Mouse (Mus musculus): Measurements from ENCODE around the gene Nphs1. TPM values are rescaled to one million over a fixed set of nuclear protein-coding genes. Genes with fewer than 3 reads are reported as not detected.

Nphs1 gene
- polyA plus RNA-seq, 1 experiment from 2014 or later, result 0.24 TPM

GRCm38 (mm10) chr7:30444971-30445751, 13.0 kb upstream of the Nphs1 start, which contains the start of gene Aplp1:
Aplp1 (minus strand) TSS chr7:30445535.
- DNase-seq (ENCODE audit: low spot score) (peak; percentile 87), ATAC-seq (replicated peaks; ENCODE audit: low FRiP score) (peak; percentile 82)
- Histone ChIP-seq H3K4me2 (ENCODE audit: low read depth, low read length, severe bottlenecking) (peak within 1 kb of the TSS; percentile 79), H3K9ac (ENCODE audit: low read length) (peak within 1 kb of the TSS; percentile 74), H3K4me3 (ENCODE audit: low read depth, low read length) (peak within 1 kb of the TSS; percentile 75), H3K9me3 (ENCODE audit: control insufficient read depth, low read length) (no peaks in the 10 kb centered on the region), H3K4me1 (replicated peaks; ENCODE audit: control insufficient read depth, insufficient read depth, low read length) (peaks cover 5% of the 10 kb centered on the region), H3K27me3 (ENCODE audit: control insufficient read depth, insufficient read depth, low read length) (no peaks in the 10 kb centered on the region), H3K36me3 (ENCODE audit: control insufficient read depth, insufficient read depth, low read length) (no peaks in the 10 kb centered on the region), H3K27ac (ENCODE audit: low read depth, low read length) (peak within 1 kb of the TSS; percentile 75)
- under 1% methylated on average over 69 of the region's 72 CpGs for WGBS

GRCm38 (mm10) chr7:30450241-30450640, 7.9 kb upstream of the Nphs1 start:
- H3K9me3 ChIP-seq (ENCODE audit: control insufficient read depth, low read length), result no peaks in the 10 kb centered on the region
- no peak overlapping the region for H3K9ac ChIP-seq (ENCODE audit: low read length)
- no peak for DNase-seq (ENCODE audit: low spot score)
- WGBS, result 70% methylated on average over 7 of the region's 7 CpGs
- H3K4me1 ChIP-seq (replicated peaks; ENCODE audit: control insufficient read depth, insufficient read depth, low read length), result 0 out of 2 replicates have a peak, but pooled peaks cover 3% of the 10 kb centered on the region
- H3K27me3 ChIP-seq (ENCODE audit: control insufficient read depth, insufficient read depth, low read length), result peaks cover 29% of the 10 kb centered on the region
- H3K4me3 ChIP-seq (ENCODE audit: low read depth, low read length), result no peak overlapping the region
- no peak overlapping the region for H3K4me2 ChIP-seq (ENCODE audit: low read depth, low read length, severe bottlenecking)
- ATAC-seq (replicated peaks; ENCODE audit: low FRiP score), result no peak
- no peaks in the 10 kb centered on the region for H3K36me3 ChIP-seq (ENCODE audit: control insufficient read depth, insufficient read depth, low read length)
- H3K27ac ChIP-seq (ENCODE audit: low read depth, low read length), result no peak overlapping the region

- no peak overlapping the region for H3K27ac ChIP-seq (ENCODE audit: low read depth, low read length)
- DNase-seq (ENCODE audit: low spot score) (no peak), ATAC-seq (replicated peaks; ENCODE audit: low FRiP score) (no peak)
- no peak overlapping the region for H3K9ac ChIP-seq (ENCODE audit: low read length)
- no peak overlapping the region for H3K4me2 ChIP-seq (ENCODE audit: low read depth, low read length, severe bottlenecking)
- H3K4me1 ChIP-seq (replicated peaks; ENCODE audit: control insufficient read depth, insufficient read depth, low read length), result peaks cover 14% of the 10 kb centered on the region
- no peak overlapping the region for H3K4me3 ChIP-seq (ENCODE audit: low read depth, low read length)
- H3K36me3 ChIP-seq (ENCODE audit: control insufficient read depth, insufficient read depth, low read length), result no peaks in the 10 kb centered on the region
- peaks cover 59% of the 10 kb centered on the region for H3K27me3 ChIP-seq (ENCODE audit: control insufficient read depth, insufficient read depth, low read length)
- no peaks in the 10 kb centered on the region for H3K9me3 ChIP-seq (ENCODE audit: control insufficient read depth, low read length)
- 15% methylated on average over 25 of the region's 25 CpGs for WGBS
These were observed 4.8 kb upstream of the Nphs1 start for GRCm38 (mm10) chr7:30453327-30453726.

GRCm38 (mm10) chr7:30453766-30454165, 4.3 kb upstream of the Nphs1 start:
- Histone ChIP-seq H3K27me3 (ENCODE audit: control insufficient read depth, insufficient read depth, low read length) (peaks cover 63% of the 10 kb centered on the region), H3K9me3 (ENCODE audit: control insufficient read depth, low read length) (no peaks in the 10 kb centered on the region), H3K4me3 (ENCODE audit: low read depth, low read length) (no peak overlapping the region), H3K4me2 (ENCODE audit: low read depth, low read length, severe bottlenecking) (no peak overlapping the region), H3K9ac (ENCODE audit: low read length) (no peak overlapping the region), H3K4me1 (replicated peaks; ENCODE audit: control insufficient read depth, insufficient read depth, low read length) (peaks cover 14% of the 10 kb centered on the region), H3K36me3 (ENCODE audit: control insufficient read depth, insufficient read depth, low read length) (no peaks in the 10 kb centered on the region), H3K27ac (ENCODE audit: low read depth, low read length) (no peak overlapping the region)
- no peak for DNase-seq (ENCODE audit: low spot score)
- no peak for ATAC-seq (replicated peaks; ENCODE audit: low FRiP score)
- 2% methylated on average over 25 of the region's 25 CpGs for WGBS

GRCm38 (mm10) chr7:30454259-30454658, 3.9 kb upstream of the Nphs1 start:
- no peak overlapping the region for H3K4me2 ChIP-seq (ENCODE audit: low read depth, low read length, severe bottlenecking)
- no peak overlapping the region for H3K27ac ChIP-seq (ENCODE audit: low read depth, low read length)
- 6% methylated on average over 6 of the region's 6 CpGs for WGBS
- H3K4me1 ChIP-seq (replicated peaks; ENCODE audit: control insufficient read depth, insufficient read depth, low read length), result peaks cover 14% of the 10 kb centered on the region
- no peak overlapping the region for H3K4me3 ChIP-seq (ENCODE audit: low read depth, low read length)
- peaks cover 67% of the 10 kb centered on the region for H3K27me3 ChIP-seq (ENCODE audit: control insufficient read depth, insufficient read depth, low read length)
- DNase-seq (ENCODE audit: low spot score), result no peak
- no peak overlapping the region for H3K9ac ChIP-seq (ENCODE audit: low read length)
- H3K9me3 ChIP-seq (ENCODE audit: control insufficient read depth, low read length), result no peaks in the 10 kb centered on the region
- no peak for ATAC-seq (replicated peaks; ENCODE audit: low FRiP score)
- no peaks in the 10 kb centered on the region for H3K36me3 ChIP-seq (ENCODE audit: control insufficient read depth, insufficient read depth, low read length)

GRCm38 (mm10) chr7:30456487-30456886, 1.6 kb upstream of the Nphs1 start:
- H3K4me1 ChIP-seq (replicated peaks; ENCODE audit: control insufficient read depth, insufficient read depth, low read length), result peaks cover 14% of the 10 kb centered on the region
- DNase-seq (ENCODE audit: low spot score) (no peak), ATAC-seq (replicated peaks; ENCODE audit: low FRiP score) (no peak)
- H3K27ac ChIP-seq (ENCODE audit: low read depth, low read length), result no peak overlapping the region
- H3K9me3 ChIP-seq (ENCODE audit: control insufficient read depth, low read length), result no peaks in the 10 kb centered on the region
- H3K27me3 ChIP-seq (ENCODE audit: control insufficient read depth, insufficient read depth, low read length), result peaks cover 84% of the 10 kb centered on the region
- H3K9ac ChIP-seq (ENCODE audit: low read length), result peak overlapping the region; percentile 27; the same call in 1 of the 2 replicates
- WGBS, result under 1% methylated on average over 9 of the region's 9 CpGs
- H3K36me3 ChIP-seq (ENCODE audit: control insufficient read depth, insufficient read depth, low read length), result no peaks in the 10 kb centered on the region
- H3K4me2 ChIP-seq (ENCODE audit: low read depth, low read length, severe bottlenecking), result peak overlapping the region; percentile 38
- peak overlapping the region; percentile 23 for H3K4me3 ChIP-seq (ENCODE audit: low read depth, low read length)

GRCm38 (mm10) chr7:30456911-30457628, 1.0 kb upstream of the Nphs1 start:
- WGBS, result under 1% methylated on average over 31 of the region's 31 CpGs
- 0 out of 2 replicates have a peak, but pooled peaks have one; percentile 6 for ATAC-seq (replicated peaks; ENCODE audit: low FRiP score)
- no peak overlapping the region for H3K27ac ChIP-seq (ENCODE audit: low read depth, low read length)
- H3K9me3 ChIP-seq (ENCODE audit: control insufficient read depth, low read length), result no peaks in the 10 kb centered on the region
- H3K36me3 ChIP-seq (ENCODE audit: control insufficient read depth, insufficient read depth, low read length), result no peaks in the 10 kb centered on the region
- H3K4me3 ChIP-seq (ENCODE audit: low read depth, low read length), result peak overlapping the region; percentile 23
- peak overlapping the region; percentile 38 for H3K4me2 ChIP-seq (ENCODE audit: low read depth, low read length, severe bottlenecking)
- H3K27me3 ChIP-seq (ENCODE audit: control insufficient read depth, insufficient read depth, low read length), result peaks cover 87% of the 10 kb centered on the region
- no peak for DNase-seq (ENCODE audit: low spot score)
- peak overlapping the region; percentile 31; the same call in 1 of the 2 replicates for H3K9ac ChIP-seq (ENCODE audit: low read length)
- H3K4me1 ChIP-seq (replicated peaks; ENCODE audit: control insufficient read depth, insufficient read depth, low read length), result peaks cover 14% of the 10 kb centered on the region

GRCm38 (mm10) chr7:30459484-30459883, 1.4 kb downstream of the Nphs1 start:
- ATAC-seq (replicated peaks; ENCODE audit: low FRiP score) (no peak), DNase-seq (ENCODE audit: low spot score) (no peak)
- Histone ChIP-seq H3K27me3 (ENCODE audit: control insufficient read depth, insufficient read depth, low read length) (peaks cover 78% of the 10 kb centered on the region), H3K36me3 (ENCODE audit: control insufficient read depth, insufficient read depth, low read length) (no peaks in the 10 kb centered on the region), H3K9me3 (ENCODE audit: control insufficient read depth, low read length) (no peaks in the 10 kb centered on the region), H3K9ac (ENCODE audit: low read length) (no peak overlapping the region), H3K4me3 (ENCODE audit: low read depth, low read length) (no peak overlapping the region), H3K27ac (ENCODE audit: low read depth, low read length) (no peak overlapping the region), H3K4me2 (ENCODE audit: low read depth, low read length, severe bottlenecking) (no peak overlapping the region), H3K4me1 (replicated peaks; ENCODE audit: control insufficient read depth, insufficient read depth, low read length) (peaks cover 11% of the 10 kb centered on the region)
- 28% methylated on average over 6 of the region's 6 CpGs for WGBS
